Mouse (Mus musculus) kidney, postnatal 25 days (tissue): ENCODE results near the gene Dab1.

Experiments used
- DNase-seq, 2 experiments: peaks; one replicate each; pipeline ENCODE4 v3.0.0; 2021; ENCODE audit warnings: mixed read lengths in 2 of 2

The Dab1 gene

GRCm38 (mm10) chr4:104691026-104691425, 1071.9 kb downstream of the Dab1 start:
- DNase-seq: no peak

- DNase-seq: no peak
These were observed 1075.0 kb downstream of the Dab1 start for GRCm38 (mm10) chr4:104694188-104694587.

- no peak for DNase-seq
These were observed 1077.4 kb downstream of the Dab1 start for GRCm38 (mm10) chr4:104696522-104696921.

- no peak for DNase-seq
These were observed 1078.5 kb downstream of the Dab1 start for GRCm38 (mm10) chr4:104697703-104698102.

- DNase-seq: no peak
These were observed 1086.8 kb downstream of the Dab1 start for GRCm38 (mm10) chr4:104705664-104706645.

GRCm38 (mm10) chr4:104712338-104713083, 1093.4 kb downstream of the Dab1 start:
- peak in 1 of 2 experiments; percentile 7 for DNase-seq

- DNase-seq: no peak
These were observed 1095.9 kb downstream of the Dab1 start for GRCm38 (mm10) chr4:104714925-104715519.

GRCm38 (mm10) chr4:104715857-104716256, 1096.7 kb downstream of the Dab1 start:
- no peak for DNase-seq

GRCm38 (mm10) chr4:104716506-104716905, 1097.3 kb downstream of the Dab1 start:
- no peak for DNase-seq

GRCm38 (mm10) chr4:104718973-104719795, 1100.0 kb downstream of the Dab1 start:
- DNase-seq: peak in 1 of 2 experiments; percentile 35

- no peak for DNase-seq
These were observed 1104.4 kb downstream of the Dab1 start for GRCm38 (mm10) chr4:104723527-104724045.

- no peak for DNase-seq
These were observed 1105.1 kb downstream of the Dab1 start for GRCm38 (mm10) chr4:104724258-104724657.

GRCm38 (mm10) chr4:104725673-104726072, 1106.5 kb downstream of the Dab1 start:
- peak in 1 of 2 experiments; percentile 48 for DNase-seq

- no peak for DNase-seq
These were observed 1110.0 kb downstream of the Dab1 start for GRCm38 (mm10) chr4:104729185-104729584.

GRCm38 (mm10) chr4:104746500-104746899, 1127.3 kb downstream of the Dab1 start:
- no peak for DNase-seq

GRCm38 (mm10) chr4:104754090-104754489, 1134.9 kb downstream of the Dab1 start:
- DNase-seq: no peak

GRCm38 (mm10) chr4:104760878-104761624, 1141.9 kb downstream of the Dab1 start:
- DNase-seq: no peak

- DNase-seq: no peak
These were observed 1146.9 kb downstream of the Dab1 start, which contains the start of gene C8b for GRCm38 (mm10) chr4:104766065-104766464. C8b (plus strand) TSS chr4:104766317.

GRCm38 (mm10) chr4:104768190-104768589, 1149.0 kb downstream of the Dab1 start:
- DNase-seq: no peak

GRCm38 (mm10) chr4:104769602-104770001, 1150.4 kb downstream of the Dab1 start:
- DNase-seq: no peak

GRCm38 (mm10) chr4:104770331-104770730, 1151.2 kb downstream of the Dab1 start:
- DNase-seq: no peak
